ENCODE assay signal across 10 mouse cellular contexts in genomic region chr9:45546024-45546638, GRCm38 (mm10).
DNase-seq lines count a peak whose midpoint lies in the region; ATAC-seq and TF ChIP-seq lines count a peak whose summit lies in the region.
"Had no signal": no experiment of that assay in that cellular context is flagged by ENCODE, and none has a peak within 500 bp of the region (broad histone marks: within the 10 kb centered on the region; RNA-seq: fewer than 3 reads in every experiment).

No protein-coding gene starts in this region.

- no peak for TF ChIP-seq CTCF in brain, embryonic 14.5 days (IDR thresholded peaks at IDR 0.05; ENCODE audit: borderline replicate concordance, extremely low read depth, insufficient read depth, insufficient read length)

- no peaks in the 10 kb centered on the region for H3K27me3 ChIP-seq in intestine, embryonic 14.5 days (replicated peaks; ENCODE audit: control insufficient read depth, insufficient read depth, low read length)
- no peaks in the 10 kb centered on the region for H3K27me3 ChIP-seq in intestine, embryonic 16.5 days (replicated peaks; ENCODE audit: control insufficient read depth, insufficient read depth, low read length)
- no peaks in the 10 kb centered on the region for H3K27me3 ChIP-seq in forebrain, embryonic 15.5 days
- H3K27me3 ChIP-seq in midbrain, embryonic 13.5 days: no peaks in the 10 kb centered on the region
- H3K27me3 ChIP-seq: lung, embryonic 15.5 days had no signal

- no peak overlapping the region for H3K9ac ChIP-seq in intestine, embryonic 14.5 days (ENCODE audit: low read length)
- H3K9ac ChIP-seq in intestine, embryonic 16.5 days (ENCODE audit: low read depth, low read length): no peak overlapping the region
- no peak overlapping the region for H3K9ac ChIP-seq in forebrain, embryonic 15.5 days (replicated peaks)
- H3K9ac ChIP-seq in midbrain, embryonic 13.5 days (replicated peaks): no peak overlapping the region
- H3K9ac ChIP-seq: lung, embryonic 15.5 days had no signal

- H3K4me3 ChIP-seq in intestine, embryonic 14.5 days (ENCODE audit: low read depth, low read length): no peak overlapping the region
- no peak overlapping the region for H3K4me3 ChIP-seq in intestine, embryonic 16.5 days (ENCODE audit: low read length)
- H3K4me3 ChIP-seq in forebrain, embryonic 15.5 days: no peak overlapping the region
- no peak overlapping the region for H3K4me3 ChIP-seq in midbrain, embryonic 13.5 days (replicated peaks)
- H3K4me3 ChIP-seq: lung, embryonic 15.5 days had no signal

- ATAC-seq in intestine, embryonic 14.5 days (replicated peaks; ENCODE audit: low FRiP score, low TSS enrichment, low read depth): 0 out of 2 replicates have a peak, but pooled peaks have one; percentile 40
- no peak for ATAC-seq in intestine, embryonic 16.5 days
- ATAC-seq in forebrain, embryonic 15.5 days (replicated peaks): no peak
- ATAC-seq in midbrain, embryonic 13.5 days: peak; percentile 73
- ATAC-seq in megakaryocyte progenitor cell, adult 5-6 weeks (replicated peaks; ENCODE audit: poor library complexity): no peak
- no peak for ATAC-seq in inflammation-experienced regulatory T-cells, adult 6 months

- H3K9me3 ChIP-seq in intestine, embryonic 14.5 days (ENCODE audit: control insufficient read depth, low read length): no peaks in the 10 kb centered on the region
- H3K9me3 ChIP-seq in intestine, embryonic 16.5 days (ENCODE audit: control insufficient read depth, low read length): no peaks in the 10 kb centered on the region
- no peaks in the 10 kb centered on the region for H3K9me3 ChIP-seq in forebrain, embryonic 15.5 days
- H3K9me3 ChIP-seq in midbrain, embryonic 13.5 days: no peaks in the 10 kb centered on the region
- H3K9me3 ChIP-seq: lung, embryonic 15.5 days had no signal

- H3K36me3 ChIP-seq in intestine, embryonic 14.5 days (ENCODE audit: control insufficient read depth, insufficient read depth, low read length): no peaks in the 10 kb centered on the region
- no peaks in the 10 kb centered on the region for H3K36me3 ChIP-seq in intestine, embryonic 16.5 days (ENCODE audit: control insufficient read depth, insufficient read depth, low read length)
- H3K36me3 ChIP-seq in forebrain, embryonic 15.5 days: no peaks in the 10 kb centered on the region
- H3K36me3 ChIP-seq in midbrain, embryonic 13.5 days: no peaks in the 10 kb centered on the region
- H3K36me3 ChIP-seq: lung, embryonic 15.5 days had no signal

- H3K4me2 ChIP-seq in intestine, embryonic 14.5 days (ENCODE audit: low read length): no peak overlapping the region
- H3K4me2 ChIP-seq in intestine, embryonic 16.5 days (ENCODE audit: low read depth, low read length): no peak overlapping the region
- H3K4me2 ChIP-seq in forebrain, embryonic 15.5 days (replicated peaks): no peak overlapping the region
- H3K4me2 ChIP-seq in midbrain, embryonic 13.5 days (replicated peaks): no peak overlapping the region
- H3K4me2 ChIP-seq: lung, embryonic 15.5 days had no signal

- H3K4me1 ChIP-seq in intestine, embryonic 14.5 days (replicated peaks; ENCODE audit: control insufficient read depth, insufficient read depth, low read length): peaks cover 4% of the 10 kb centered on the region
- no peaks in the 10 kb centered on the region for H3K4me1 ChIP-seq in intestine, embryonic 16.5 days (ENCODE audit: control insufficient read depth, insufficient read depth, low read length)
- H3K4me1 ChIP-seq in forebrain, embryonic 15.5 days: peaks cover 36% of the 10 kb centered on the region
- peaks cover 57% of the 10 kb centered on the region for H3K4me1 ChIP-seq in midbrain, embryonic 13.5 days (replicated peaks)

- no peak overlapping the region for H3K27ac ChIP-seq in intestine, embryonic 14.5 days (ENCODE audit: low read depth)
- no peak overlapping the region for H3K27ac ChIP-seq in intestine, embryonic 16.5 days (ENCODE audit: low read length)
- peak overlapping the region; percentile 28; the same call in 1 of the 2 replicates for H3K27ac ChIP-seq in forebrain, embryonic 15.5 days (replicated peaks)
- peak overlapping the region; percentile 80 for H3K27ac ChIP-seq in midbrain, embryonic 13.5 days
- H3K27ac ChIP-seq: kidney, postnatal 0 days; lung, embryonic 15.5 days had no signal

- WGBS in intestine, embryonic 14.5 days: 47% methylated on average over 13 of the region's 13 CpGs
- 38% methylated on average over 13 of the region's 13 CpGs for WGBS in intestine, embryonic 16.5 days
- WGBS in forebrain, embryonic 15.5 days: 30% methylated on average over 13 of the region's 13 CpGs
- WGBS in midbrain, embryonic 13.5 days: 21% methylated on average over 13 of the region's 13 CpGs

- no peak for TF ChIP-seq POLR2A in brain, embryonic 14.5 days (IDR thresholded peaks at IDR 0.05; ENCODE audit: borderline replicate concordance, extremely low read depth, insufficient read depth, insufficient read length, poor library complexity, severe bottlenecking)

- peak; percentile 57 for DNase-seq in intestine, embryonic 14.5 days (ENCODE audit: low spot score)
- DNase-seq in brain, embryonic 14.5 days (ENCODE audit: low read depth): peak; percentile 80
- DNase-seq in urinary bladder, postnatal 14 days (ENCODE audit: low spot score): no peak

Comparison
In these comparisons a context has a peak if more than half of its experiments do, and no peak if none do; other contexts are left out.
1. ATAC-seq: peak in intestine, embryonic 14.5 days (single experiment) and midbrain, embryonic 13.5 days (single experiment); none in intestine, embryonic 16.5 days (single experiment), forebrain, embryonic 15.5 days (single experiment), megakaryocyte progenitor cell, adult 5-6 weeks (single experiment) and inflammation-experienced regulatory T-cells, adult 6 months (single experiment).
2. H3K27ac ChIP-seq: peak in forebrain, embryonic 15.5 days (single experiment) and midbrain, embryonic 13.5 days (single experiment); none in intestine, embryonic 14.5 days (single experiment) and intestine, embryonic 16.5 days (single experiment).